Mouse (Mus musculus): ENCODE measurements at regions not wholly inside any gene's neighbourhood (a gene's known extent, or its start where the extent isn't known, plus 50 kb on each side); places are given as distances from the start of the nearest gene placed in this dataset.

DNA sequence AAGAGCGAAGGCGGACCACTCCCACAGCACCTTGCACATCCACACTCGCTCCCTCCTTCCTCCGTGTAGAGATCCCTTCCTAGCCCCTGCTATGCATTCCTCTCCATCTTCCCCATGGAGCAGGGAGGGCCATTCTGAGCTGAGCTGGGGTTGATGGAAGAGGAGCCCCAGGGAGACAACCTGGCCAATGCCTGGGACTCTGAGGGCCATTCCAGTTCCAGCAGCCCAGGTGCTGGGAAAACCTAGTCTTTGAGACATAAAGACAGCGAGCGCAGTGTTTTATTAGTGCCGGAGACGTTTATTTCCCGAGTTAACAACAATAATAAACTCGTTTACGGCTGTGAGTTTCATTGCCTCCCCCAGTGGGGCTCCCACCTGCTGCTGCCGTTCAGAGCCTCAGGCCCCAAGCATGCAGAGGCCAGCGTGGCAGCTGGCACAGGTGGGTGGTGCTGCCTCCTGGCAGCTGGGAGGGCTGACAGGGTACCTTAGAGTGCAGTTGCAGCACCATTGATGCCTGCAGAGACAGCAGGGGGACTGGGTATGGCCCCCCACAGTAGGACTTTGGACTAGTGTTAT is 287.4 kb upstream of the Tle3 start:
- in situ Hi-C loops (cut with MseI, MboI) = no loop called here

DNA sequence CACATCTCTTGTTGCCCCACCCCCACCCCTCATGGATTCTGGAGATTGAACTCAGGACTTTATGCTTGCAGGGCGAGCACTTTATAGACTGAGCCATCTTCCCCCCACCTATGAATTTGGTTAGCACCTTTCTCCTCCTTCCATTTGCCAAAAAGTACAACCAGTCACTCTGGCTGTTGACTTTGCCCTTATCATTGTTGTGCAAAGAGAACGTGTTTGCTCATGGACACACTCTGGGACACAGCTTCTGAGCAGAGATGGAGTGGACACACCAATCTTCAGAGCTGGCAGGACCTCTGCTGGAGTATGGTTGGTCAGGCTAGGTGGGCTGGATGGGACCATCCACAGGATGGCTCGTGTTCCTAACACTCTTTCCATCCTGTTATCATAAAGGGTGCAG is 285.1 kb upstream of the Tle3 start:
- in situ Hi-C loops (cut with MseI, MboI) = no loop called here

DNA sequence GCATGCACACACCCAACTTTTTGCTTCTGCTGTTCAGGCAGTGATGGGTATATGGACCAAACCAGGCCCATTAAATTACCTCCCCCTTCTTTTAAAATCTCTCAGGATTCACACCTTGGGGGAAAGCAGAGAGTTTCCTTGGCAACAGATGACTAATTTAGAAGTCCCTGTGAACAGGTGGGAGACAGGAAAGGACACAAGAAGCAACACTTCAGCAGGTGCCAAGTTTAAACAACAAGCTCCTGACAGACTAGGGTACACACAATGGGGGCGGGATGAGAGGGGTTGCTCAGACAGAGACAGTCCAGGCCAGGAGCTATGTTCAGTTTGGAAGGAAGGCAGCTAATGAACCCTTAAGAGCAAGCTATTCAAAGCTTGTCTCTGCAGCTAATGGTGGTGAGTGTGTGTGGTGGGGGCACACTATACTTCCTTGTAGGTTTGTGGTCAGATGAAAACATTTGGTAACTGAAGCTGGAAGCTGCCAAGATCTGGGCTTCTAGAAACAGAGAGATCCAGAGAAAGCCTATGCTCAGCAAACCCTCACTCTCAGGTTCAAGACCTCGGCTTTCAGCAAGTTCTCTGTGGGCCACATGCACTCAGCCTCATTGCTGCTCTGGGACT is 283.0 kb upstream of the Tle3 start:
- in situ Hi-C loops (cut with MseI, MboI) = no loop called here

DNA sequence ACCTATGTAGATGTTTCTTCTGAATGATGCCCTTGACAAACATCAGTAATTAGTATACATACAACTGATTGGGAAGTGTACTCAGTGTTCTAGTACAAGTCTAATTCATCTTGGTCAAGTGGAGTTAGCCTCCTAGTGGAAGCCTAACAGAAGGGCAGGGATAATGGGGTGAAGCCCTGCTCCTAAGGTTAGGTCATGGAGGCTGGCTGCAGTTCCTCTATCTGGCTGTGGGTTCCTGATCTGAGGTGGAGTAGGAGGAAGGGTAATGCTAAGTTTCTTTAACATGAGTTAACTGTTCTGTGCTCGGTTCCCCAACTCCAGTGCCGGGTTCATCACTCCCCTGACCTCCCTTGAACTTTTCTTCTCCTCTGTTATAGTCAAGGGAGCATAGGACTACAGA is 281.1 kb upstream of the Tle3 start:
- in situ Hi-C loops (cut with MseI, MboI) = no loop called here

DNA sequence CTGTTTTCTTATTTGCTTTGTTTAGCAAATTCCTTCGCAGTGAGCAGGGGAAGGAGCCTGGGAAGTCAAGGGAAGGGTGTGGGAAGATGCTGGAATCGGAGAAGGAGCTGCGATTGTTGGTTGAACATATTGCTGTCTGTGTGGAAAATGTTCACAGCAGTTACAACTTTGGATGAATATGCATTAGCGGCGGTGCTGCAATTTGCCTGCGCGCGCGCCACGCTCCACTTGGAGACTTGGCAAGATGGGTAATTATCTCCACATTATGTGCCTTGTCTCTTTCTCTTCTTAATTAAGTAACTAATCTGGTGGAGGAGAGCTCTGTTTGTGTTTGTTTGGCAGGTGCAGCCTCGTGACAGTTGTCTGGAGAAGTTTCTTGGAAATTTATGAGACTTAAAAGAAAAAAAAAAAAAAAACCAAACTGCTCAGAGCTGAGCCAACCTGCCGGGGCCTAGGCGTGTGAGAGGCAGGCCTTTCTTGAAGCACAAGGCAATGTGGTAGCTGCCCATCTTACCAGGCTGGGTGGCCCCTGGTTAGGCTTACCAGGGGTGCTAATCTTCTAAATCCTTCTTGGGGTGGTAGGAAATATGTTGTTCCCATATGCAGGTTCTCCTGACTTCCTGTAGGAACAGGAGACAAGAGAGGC is 279.2 kb upstream of the Tle3 start:
- in situ Hi-C loops (cut with MseI, MboI) = no loop called here

DNA sequence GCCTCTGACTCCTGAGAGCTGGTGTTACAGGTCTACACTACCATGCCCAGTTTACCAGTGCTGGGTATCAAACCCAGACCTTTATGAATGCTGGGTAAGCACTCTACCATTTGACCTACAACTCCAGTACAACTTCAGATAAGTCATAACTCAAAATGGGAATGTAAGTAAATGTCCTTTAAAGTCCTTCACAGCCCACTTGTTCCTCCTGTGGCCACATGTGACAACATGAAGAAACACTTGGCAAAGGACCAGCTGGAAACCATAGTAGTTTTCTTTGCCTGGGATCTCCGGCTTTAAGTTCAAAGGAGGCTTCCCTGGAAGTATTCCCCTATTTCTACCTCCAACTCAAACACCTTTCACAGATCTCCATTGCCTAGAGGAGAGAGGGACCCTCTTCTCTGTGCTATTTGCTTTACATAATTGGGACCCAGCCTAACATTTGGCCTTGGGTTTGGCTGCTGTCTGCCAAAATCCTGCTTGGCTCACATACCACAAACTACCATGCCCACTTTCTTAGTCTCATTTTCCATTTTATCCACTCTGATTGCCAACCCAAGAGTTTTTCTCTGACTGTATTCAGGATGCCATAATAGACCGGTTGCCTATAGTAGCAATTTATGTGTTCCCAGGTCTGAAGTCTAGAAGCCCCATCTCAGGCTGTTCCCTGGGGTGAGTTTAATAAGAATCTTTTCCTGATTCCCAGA is 276.9 kb upstream of the Tle3 start:
- in situ Hi-C loops (cut with MseI, MboI) = no loop called here

DNA sequence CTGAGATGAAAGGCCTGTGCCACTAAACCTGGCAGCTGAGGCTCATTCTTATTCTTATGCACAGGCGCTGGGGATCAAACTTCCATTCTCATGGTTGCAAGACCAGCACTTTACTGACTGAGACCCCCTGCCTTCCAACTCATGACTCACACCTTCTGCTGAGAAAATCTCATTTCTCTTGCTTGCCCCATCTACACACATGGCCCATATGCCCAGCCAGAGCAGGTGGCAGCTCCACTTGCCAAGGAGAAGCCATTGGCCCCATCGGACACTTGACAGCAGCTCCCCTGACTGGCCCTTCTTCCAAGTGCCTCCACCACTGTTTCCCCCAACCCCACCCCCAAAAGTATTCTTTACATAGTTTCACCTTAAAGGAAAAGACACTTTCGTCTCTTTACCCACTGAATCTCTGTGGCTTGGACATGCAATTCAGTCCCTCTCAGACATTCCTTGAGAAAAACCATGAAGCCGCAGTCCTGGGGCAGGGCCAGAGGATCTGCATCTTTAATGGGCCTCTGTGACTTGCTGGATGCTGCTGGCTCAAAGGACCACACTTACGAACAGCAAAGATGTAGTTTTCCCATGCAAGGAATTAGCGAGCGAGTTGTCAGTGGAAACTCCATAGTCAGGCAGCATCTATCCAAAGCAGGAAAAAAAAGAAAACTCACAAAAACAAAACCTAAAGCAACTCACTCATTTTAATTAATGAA is 270.3 kb upstream of the Tle3 start:
- in situ Hi-C loops (cut with MseI, MboI) = no loop called here

DNA sequence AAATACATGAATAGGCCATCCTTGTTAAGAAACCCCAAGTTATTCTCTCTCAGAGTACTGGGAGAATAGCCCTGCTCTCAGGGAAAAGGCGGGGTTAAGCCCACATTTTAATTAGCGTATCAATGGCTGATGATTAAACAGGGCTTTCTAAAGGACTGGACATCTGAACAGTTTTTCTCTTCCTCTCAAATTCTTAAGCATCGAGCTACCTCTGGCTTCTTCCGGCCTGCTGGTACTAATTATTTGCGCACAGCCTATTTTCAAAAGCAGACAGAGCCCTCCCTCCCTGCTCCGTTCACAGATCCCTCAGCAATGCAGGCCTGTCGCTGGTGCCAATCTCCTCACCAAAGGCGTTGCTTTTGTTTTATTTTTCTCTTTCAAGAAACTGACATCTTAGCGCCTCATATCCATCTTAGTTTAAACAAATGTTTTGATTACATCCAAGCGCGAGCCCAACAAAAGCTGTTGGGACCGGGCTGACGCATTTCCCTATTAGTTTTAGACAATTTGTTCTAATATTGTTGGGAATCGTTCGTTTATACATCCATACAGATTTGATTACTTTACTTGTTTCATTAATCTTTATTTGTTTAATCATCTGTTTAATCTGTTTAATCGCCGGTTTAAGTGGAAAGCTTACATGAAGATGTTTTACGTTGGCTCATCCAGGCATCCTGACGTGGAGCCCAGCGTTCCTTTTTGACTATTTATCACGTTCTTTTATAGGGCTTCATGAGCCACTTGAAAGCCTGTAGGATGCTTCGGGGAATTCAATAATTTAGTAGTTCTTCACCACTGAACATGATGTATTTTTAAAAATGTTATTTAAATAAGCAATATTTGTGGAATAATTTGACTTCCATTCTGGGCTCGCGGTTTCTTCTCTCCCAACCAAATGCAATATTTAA is 269.5 kb upstream of the Tle3 start:
- in situ Hi-C loops (cut with MseI, MboI) = no loop called here

DNA sequence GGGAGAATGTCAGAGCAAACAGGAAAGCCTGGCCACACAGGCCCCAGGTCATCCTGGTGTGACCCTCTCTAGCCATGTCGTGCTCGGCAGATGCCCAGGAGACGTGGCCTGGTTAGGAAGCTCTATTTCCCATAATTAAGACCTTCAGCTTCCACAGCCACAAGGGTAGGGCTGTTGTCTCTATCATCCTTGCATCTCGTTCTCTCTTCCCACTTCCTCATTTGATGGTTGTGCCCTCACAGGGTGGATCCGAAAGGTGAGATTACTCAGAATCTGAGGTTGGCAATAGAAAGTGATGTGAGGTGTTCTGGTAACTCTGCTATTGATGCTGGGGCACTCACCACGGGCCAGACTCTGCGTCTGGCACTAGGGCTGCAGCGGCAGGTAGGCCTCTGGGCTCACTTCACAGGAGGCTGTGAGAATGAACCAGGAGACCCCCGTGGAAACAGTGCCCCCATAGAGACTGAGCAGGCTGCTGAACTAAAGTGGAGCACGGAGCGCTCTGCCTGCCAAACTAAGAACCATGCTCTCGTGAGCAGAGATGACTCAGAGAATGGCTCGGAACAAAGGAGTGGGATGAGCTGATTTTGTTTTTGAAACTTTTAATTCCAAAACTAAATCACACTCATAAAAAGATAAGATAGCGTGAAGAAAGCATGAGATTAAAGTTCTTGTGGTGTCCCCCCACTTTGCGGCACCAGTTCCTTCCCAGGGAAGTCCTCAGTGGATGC is 266.5 kb upstream of the Tle3 start:
- in situ Hi-C loops (cut with MseI, MboI) = no loop called here

DNA sequence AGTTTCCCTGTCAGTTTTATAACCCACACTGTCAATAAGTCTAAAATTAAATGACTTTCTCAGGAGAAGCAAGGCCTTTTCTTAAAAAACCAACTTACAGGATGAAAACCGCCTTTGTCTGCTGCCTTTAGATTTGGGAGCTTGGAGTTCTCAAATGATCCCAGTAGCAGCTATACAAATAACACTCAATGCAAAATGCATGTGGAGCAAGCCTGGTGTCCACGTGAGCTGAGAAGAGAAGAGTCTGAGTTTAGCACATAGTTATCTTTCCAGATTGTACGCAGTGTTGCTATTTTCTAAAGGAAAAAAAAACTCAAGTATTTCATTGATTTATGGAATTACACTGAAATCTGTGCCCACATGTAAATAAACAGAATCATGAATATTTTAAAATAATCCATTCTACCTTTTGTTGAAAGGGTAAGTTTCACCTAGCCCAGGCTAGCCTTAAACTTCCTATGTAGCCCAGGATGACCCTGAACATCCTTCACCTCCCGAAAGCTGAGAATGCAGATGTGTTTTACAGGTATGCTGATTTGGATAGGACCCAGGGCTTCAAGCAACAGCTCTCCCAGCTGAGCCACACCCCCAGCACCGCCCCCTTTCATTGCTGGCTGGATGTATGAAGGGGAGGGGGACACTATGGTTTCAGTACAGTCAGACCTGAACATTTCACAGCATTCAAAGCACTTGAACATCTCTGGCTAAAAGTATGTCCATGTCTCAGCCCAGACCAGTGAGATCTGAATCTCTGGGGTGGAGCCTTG is 262.5 kb upstream of the Tle3 start:
- in situ Hi-C loops (cut with MseI, MboI) = no loop called here

DNA sequence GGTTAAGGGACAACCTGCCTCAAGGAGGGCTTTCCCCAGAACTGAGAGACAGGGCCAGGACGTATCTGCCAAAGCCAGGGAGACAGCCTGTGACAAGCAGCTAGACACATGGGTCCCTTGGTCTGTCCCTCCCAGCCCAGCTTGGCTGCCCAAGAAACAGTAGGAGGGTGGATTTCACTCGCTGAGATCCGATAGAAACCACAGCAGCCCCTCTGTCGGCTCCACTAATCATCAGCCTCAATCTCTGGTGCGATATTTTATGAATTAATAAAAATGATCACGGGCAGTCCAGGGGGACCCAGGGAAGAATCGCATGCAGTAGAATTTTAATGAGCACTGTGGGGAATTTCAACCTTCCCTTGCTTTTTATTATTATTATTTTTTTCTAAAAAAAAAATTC is 261.0 kb upstream of the Tle3 start:
- in situ Hi-C loops (cut with MseI, MboI) = no loop called here

DNA sequence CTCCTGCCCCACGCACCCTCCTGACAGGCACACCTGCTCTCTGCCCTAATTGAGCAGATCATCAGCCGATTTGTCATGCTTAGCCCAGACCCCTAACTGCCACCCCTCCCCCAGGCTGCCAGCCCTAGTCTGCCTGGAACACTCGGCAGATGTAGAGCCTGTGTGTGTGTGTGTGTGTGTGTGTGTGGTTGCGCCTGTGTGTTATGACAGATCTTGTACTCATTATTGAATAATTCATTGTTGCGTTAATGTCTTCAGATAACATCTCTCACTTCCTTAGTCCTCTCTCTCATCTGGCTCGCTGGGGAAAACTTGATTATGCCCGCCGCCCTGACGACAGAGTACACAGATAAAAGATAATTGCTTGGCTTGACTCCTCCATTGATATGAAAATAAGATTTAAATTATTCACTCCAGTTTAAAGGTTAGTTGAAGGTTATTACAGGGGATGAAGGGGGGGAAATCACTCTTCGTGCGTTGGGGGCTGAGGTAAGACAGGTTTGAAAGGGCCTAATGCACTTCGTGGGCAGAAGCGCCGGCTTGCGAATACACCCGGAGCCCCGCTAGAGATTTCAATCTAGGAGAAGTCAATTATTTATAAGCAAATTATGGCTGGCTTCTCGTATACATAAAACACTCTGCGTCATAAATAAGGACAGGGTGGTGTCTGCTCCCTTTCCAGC is 260.3 kb upstream of the Tle3 start:
- in situ Hi-C loops (cut with MseI, MboI) = no loop called here

DNA sequence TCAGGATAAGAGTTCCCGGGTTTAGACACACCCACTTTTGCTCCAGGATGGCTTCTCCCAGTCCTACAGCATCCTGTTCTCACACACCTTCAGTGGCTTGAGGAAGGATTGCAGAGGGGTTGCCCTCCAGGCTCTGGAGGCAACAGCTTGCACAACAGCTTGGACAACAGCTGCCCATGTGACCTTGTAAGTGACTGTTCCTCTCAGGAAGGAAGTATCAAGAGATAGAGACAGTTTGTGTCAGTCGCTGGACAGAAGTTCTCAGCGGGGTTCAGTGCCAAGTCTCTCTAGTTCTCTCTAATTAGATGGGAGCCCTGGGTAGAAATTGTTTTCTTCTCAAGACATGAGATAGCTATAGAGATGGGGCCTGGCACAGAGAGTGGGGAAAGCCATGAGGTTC is 252.9 kb upstream of the Tle3 start:
- in situ Hi-C loops (cut with MseI, MboI) = no loop called here

DNA sequence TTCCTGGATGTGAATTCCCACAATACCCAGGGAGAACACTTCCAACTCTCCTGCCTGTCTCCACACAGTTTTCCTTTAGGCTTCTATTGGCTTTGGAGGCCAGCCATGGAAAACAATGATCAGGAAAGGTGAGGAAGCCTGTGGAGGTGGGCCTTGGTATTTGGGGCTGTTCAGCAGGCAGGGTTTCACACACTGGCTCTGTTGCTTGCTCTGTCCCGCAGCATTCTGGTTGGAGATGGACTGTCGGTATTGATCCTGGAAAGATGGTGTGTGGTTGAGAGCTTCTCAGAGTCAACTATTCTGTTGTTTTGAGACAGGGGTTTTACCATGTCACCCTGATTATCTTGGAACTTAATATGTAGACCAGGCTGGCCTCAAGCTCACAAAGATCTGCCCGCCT is 251.6 kb upstream of the Tle3 start:
- in situ Hi-C loops (cut with MseI, MboI) = no loop called here

DNA sequence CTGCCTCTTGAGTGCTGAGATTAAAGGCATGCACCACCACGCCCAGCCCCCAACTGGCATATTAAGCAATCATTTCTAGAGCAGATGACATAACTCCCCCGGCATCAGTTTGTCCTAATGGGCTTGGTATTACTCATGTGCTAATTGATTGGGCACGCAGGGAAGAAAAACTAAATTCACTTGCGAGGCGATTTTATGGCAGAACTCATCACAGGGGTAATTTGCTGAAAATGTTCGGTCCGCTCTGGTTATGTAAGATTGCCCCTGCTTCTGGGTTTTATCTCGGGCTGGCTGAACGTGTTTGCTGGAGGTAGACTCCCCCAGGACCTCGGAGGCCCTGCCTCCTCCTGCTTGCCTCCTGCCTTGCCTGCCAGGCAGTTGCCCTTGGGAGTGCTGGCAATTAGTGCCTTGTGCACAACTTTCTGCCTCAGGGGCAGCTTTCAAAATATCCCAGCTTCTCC is 251.2 kb upstream of the Tle3 start:
- in situ Hi-C loops (cut with MseI, MboI) = no loop called here

DNA sequence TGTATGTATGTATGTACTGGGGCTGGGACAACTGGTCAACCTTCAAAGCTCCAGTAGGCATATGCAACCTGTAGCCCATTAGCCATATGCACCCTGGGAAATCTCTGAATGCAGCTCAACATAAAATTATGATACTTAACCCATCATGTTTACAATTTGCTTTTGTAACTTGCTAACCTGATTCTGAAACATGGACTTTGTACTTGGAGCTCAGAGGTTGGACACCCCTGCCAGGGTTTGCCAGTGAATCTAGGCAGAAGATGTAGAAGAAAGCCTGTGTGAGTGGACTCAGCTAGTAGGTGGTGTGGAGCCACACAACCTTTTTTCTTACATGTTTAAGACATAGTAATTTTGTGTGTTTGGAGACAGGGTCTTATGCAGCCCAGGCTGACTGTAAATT is 248.7 kb upstream of the Tle3 start:
- in situ Hi-C loops (cut with MseI, MboI) = no loop called here

DNA sequence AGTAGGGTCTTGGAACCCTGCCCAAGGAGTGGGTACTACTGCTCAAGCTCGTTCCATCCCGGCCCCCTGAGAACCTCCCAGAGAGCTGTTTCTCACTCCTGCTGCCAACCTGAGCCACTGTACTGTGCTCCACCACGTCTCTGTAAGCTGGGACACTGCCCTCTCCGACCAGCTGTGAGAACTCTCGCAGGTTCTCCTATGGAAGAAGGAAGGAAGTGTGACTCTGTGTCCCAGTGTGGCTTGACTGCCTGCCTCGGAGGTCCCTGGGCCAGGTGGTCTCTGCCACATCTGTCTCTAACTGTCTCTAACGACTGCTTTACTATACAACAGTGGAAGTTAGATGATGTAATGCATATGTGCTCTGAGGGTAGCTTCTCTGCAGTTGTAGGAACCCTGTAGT is 246.4 kb upstream of the Tle3 start:
- in situ Hi-C loops (cut with MseI, MboI) = no loop called here

DNA sequence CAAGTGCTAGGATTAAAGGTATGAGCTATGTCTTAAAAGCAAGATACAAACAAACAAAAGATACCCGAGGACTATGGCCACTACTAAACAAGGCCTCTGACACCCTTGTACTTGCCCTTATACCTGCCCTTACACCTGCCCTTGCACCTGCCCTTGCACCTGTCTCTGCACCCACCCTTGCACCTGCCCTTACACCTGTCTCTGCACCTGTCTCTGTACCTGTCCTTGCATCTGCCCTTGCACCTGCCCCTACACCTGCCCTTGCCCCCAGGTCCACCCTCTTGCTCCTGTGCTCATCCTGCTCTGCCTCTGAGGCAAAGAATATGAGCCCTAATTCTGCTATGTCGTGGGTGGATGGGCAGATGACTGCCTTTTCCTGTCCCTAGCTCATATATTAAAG is 244.1 kb upstream of the Tle3 start:
- in situ Hi-C loops (cut with MseI, MboI) = no loop called here

DNA sequence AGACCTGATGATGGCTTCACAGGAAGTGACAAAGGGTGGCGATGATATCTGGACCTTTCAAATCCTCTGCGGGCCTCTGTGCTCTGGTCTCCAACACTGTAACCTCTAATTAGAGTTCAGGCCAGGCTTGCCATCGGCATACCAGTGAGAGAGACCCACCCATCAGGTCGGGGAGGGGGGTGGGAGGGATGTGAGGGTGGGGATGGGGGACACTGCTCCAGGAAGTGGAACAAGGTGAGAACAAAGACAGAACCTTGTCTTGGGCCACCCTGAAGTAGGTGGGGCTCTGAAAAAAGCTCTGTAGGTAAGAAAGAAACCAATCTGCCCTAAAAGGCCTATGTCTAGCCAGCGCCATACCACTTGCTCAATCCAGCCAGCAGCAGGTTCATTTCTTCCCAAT is 243.0 kb upstream of the Tle3 start:
- in situ Hi-C loops (cut with MseI, MboI) = no loop called here
